In the genomic region with DNA sequence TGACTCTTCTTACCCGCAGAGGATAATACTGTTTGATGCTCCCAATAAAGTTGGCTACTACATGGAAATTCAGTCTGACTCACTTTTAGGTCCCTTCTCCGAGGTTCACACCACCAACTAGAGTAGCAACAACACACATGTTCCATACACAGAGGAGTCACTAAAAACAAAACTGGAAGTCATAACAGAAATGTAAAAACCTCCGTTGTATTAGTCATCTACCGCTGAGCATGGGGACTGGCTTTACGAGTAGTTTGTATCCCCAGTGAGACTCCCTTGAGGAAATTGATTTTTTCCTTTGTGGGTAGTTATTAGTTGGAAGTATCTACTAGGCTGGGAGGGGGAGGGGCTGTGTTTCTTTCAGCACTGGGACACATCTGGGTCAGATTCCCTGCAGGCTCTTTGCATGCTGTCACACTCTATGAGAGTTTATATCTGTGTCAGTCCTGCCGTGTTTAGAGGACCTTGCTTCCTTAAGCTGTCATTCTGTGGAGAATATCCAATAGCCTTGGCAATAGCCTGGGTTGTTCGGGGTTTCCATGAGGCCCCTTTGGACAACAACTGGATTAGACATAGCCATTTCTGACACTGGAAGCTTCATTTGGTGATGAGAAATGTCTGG, we compare ENCODE assay signal across 20 mouse cellular contexts.
DNase-seq lines count a peak whose midpoint lies in the region; ATAC-seq and TF ChIP-seq lines count a peak whose summit lies in the region.
"Had no signal": no experiment of that assay in that cellular context is flagged by ENCODE, and none has a peak within 500 bp of the region (broad histone marks: within the 10 kb centered on the region; RNA-seq: fewer than 3 reads in every experiment).

No protein-coding gene starts in this region.

- no peak overlapping the region for H3K4me3 ChIP-seq in lung, postnatal 0 days (ENCODE audit: low read depth, low read length)
- H3K4me3 ChIP-seq: heart, embryonic 15.5 days; intestine, embryonic 15.5 days; neural tube, embryonic 13.5 days; stomach, embryonic 15.5 days had no signal

- peak; percentile 18 to 24 for DNase-seq in heart, postnatal 10 days
- no peak for DNase-seq in heart, adult 9 months (ENCODE audit: low spot score in 2 of 2)
- no peak for DNase-seq in lung, postnatal 0 days (ENCODE audit: low spot score)
- no peak for DNase-seq in lung, postnatal 36 days
- peak; percentile 3 for DNase-seq in embryo, embryonic 9.5 days (ENCODE audit: extremely low spot score)
- DNase-seq in retina, adult 2 months (ENCODE audit: low read depth, low spot score) = peak; percentile 8
- DNase-seq in urinary bladder, postnatal 4 days (ENCODE audit: low spot score in 2 of 2) = no peak
- no peak for DNase-seq in right cerebral cortex, postnatal 10 days (ENCODE audit: low spot score in 2 of 2)
- DNase-seq: B cell, adult 2 months; cerebellum, adult 2 months; kidney, adult 9 months; kidney, postnatal 25 days; left cerebral cortex, postnatal 4 days; midbrain, embryonic 14.5 days; right cerebral cortex, postnatal 25 days had no signal

- H3K27ac ChIP-seq in lung, postnatal 0 days (ENCODE audit: low read length) = no peak overlapping the region
- H3K27ac ChIP-seq: heart, embryonic 15.5 days; intestine, embryonic 15.5 days; neural tube, embryonic 13.5 days; stomach, embryonic 15.5 days had no signal

- no peaks in the 10 kb centered on the region for H3K27me3 ChIP-seq in lung, postnatal 0 days (replicated peaks; ENCODE audit: insufficient read depth, low read length)
- H3K27me3 ChIP-seq: heart, embryonic 15.5 days; intestine, embryonic 15.5 days; neural tube, embryonic 13.5 days; stomach, embryonic 15.5 days had no signal

- 65% methylated on average over 7 of the region's 7 CpGs for WGBS in lung, postnatal 0 days

- TF ChIP-seq EP300 in lung, postnatal 0 days (IDR thresholded peaks at IDR 0.05) = no peak

- H3K9me3 ChIP-seq in lung, postnatal 0 days (ENCODE audit: low read length) = no peaks in the 10 kb centered on the region
- H3K9me3 ChIP-seq: heart, embryonic 15.5 days; intestine, embryonic 15.5 days; neural tube, embryonic 13.5 days; stomach, embryonic 15.5 days had no signal

- no peaks in the 10 kb centered on the region for H3K4me1 ChIP-seq in lung, postnatal 0 days (ENCODE audit: insufficient read depth, low read depth, low read length)
- H3K4me1 ChIP-seq: heart, embryonic 15.5 days; intestine, embryonic 15.5 days; neural tube, embryonic 13.5 days; stomach, embryonic 15.5 days had no signal

- ATAC-seq in lung, postnatal 0 days = peak; percentile 28; the same call in 1 of the 2 replicates
- ATAC-seq: intestine, embryonic 15.5 days had no signal

- intact Hi-C loops in heart, postnatal 10 days (cut with DNase I) = no loop called here

- no peak overlapping the region for H3K9ac ChIP-seq in lung, postnatal 0 days (replicated peaks; ENCODE audit: low read depth)
- H3K9ac ChIP-seq: heart, embryonic 15.5 days; intestine, embryonic 15.5 days; neural tube, embryonic 13.5 days; stomach, embryonic 15.5 days had no signal

- no peaks in the 10 kb centered on the region for H3K36me3 ChIP-seq in lung, postnatal 0 days (ENCODE audit: insufficient read depth, low read length)
- H3K36me3 ChIP-seq: heart, embryonic 15.5 days; intestine, embryonic 15.5 days; neural tube, embryonic 13.5 days; stomach, embryonic 15.5 days had no signal

- TF ChIP-seq CTCF in lung, postnatal 0 days (IDR thresholded peaks at IDR 0.05) = no peak

- no peak overlapping the region for H3K4me2 ChIP-seq in lung, postnatal 0 days (replicated peaks; ENCODE audit: low read depth, low read length)
- H3K4me2 ChIP-seq: heart, embryonic 15.5 days; intestine, embryonic 15.5 days; liver, embryonic 11.5 days; neural tube, embryonic 13.5 days; stomach, embryonic 15.5 days had no signal

Comparison
In these comparisons a context has a peak if more than half of its experiments do, and no peak if none do; other contexts are left out.
1. DNase-seq: peak in heart, postnatal 10 days (2 of 2), embryo, embryonic 9.5 days (single experiment) and retina, adult 2 months (single experiment); none in heart, adult 9 months (0 of 2), lung, postnatal 0 days (single experiment), lung, postnatal 36 days (single experiment), urinary bladder, postnatal 4 days (0 of 2) and right cerebral cortex, postnatal 10 days (0 of 2).